Mouse (Mus musculus): ENCODE results near the gene Ly6f. TPM values are rescaled to one million over a fixed set of nuclear protein-coding genes. Genes with fewer than 3 reads are reported as not detected.

The Ly6f gene
- total and polyA plus RNA-seq, 2 experiments from 2014 or later = not detected

DNA sequence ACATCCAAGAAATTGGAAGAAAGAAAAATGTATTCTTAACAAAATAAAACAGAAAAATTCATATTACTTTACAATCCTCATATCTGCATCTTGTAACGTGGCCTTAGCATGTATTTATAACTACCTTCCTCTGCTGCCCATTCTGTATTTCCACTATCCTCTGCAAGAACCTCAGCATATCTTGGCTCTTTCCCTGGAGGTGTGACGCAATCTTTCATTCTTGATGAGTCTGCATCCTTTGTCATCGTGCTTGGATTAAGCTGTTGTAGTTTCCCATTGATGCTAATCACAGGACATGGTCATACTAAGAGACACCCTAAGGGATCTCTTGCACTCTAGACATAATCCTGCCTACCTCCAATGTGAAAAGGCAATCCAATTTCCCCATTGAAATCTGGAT, 50.4 kb downstream of the Ly6f start:
- no peak for DNase-seq (ENCODE audit: low spot score)
- Histone ChIP-seq H3K4me2 (ENCODE audit: low read depth, low read length) (no peak overlapping the region), H3K4me1 (ENCODE audit: insufficient read depth, low read length) (no peaks in the 10 kb centered on the region), H3K9me3 (ENCODE audit: low read length) (0 out of 2 replicates have a peak, but pooled peaks cover 6% of the 10 kb centered on the region), H3K27me3 (ENCODE audit: insufficient read depth, low read length) (no peaks in the 10 kb centered on the region), H3K27ac (no peak overlapping the region), H3K4me3 (ENCODE audit: low read length) (no peak overlapping the region), H3K36me3 (ENCODE audit: insufficient read depth, low read length) (no peaks in the 10 kb centered on the region), H3K9ac (replicated peaks; ENCODE audit: low read length) (no peak overlapping the region)
- TF ChIP-seq CTCF (IDR thresholded peaks at IDR 0.05; ENCODE audit: low read depth) = no peak
- 87% methylated on average over 3 of the region's 3 CpGs for WGBS
- ATAC-seq = no peak

- no peak overlapping the region for H3K4me3 ChIP-seq (ENCODE audit: low read length)
- no peaks in the 10 kb centered on the region for H3K27me3 ChIP-seq (ENCODE audit: insufficient read depth, low read length)
- H3K36me3 ChIP-seq (ENCODE audit: insufficient read depth, low read length) = no peaks in the 10 kb centered on the region
- H3K9me3 ChIP-seq (ENCODE audit: low read length) = 0 out of 2 replicates have a peak, but pooled peaks cover 6% of the 10 kb centered on the region
- DNase-seq (ENCODE audit: low spot score) (no peak), ATAC-seq (no peak)
- no peak for TF ChIP-seq CTCF (IDR thresholded peaks at IDR 0.05; ENCODE audit: low read depth)
- H3K9ac ChIP-seq (replicated peaks; ENCODE audit: low read length) = no peak overlapping the region
- no peak overlapping the region for H3K27ac ChIP-seq
- no peak overlapping the region for H3K4me2 ChIP-seq (ENCODE audit: low read depth, low read length)
- H3K4me1 ChIP-seq (ENCODE audit: insufficient read depth, low read length) = no peaks in the 10 kb centered on the region
- WGBS = 88% methylated on average over 3 of the region's 3 CpGs
These were observed 51.9 kb downstream of the Ly6f start for GRCm38 (mm10) chr15:75320104-75320503.

Other genes starting within 250 kb of the Ly6f start
- gene Ly6c1, start 219.6 kb upstream of the Ly6f start, total RNA-seq (2014; rRNA removed) = 29.6 and 30.8 TPM in 2 replicates
- 34.0 and 35.3 TPM in 2 replicates for gene Ly6c1, start 219.6 kb upstream of the Ly6f start, polyA plus RNA-seq (2015; fragmentation: Nextera tagmentation; extraction: Ambion mirVana)
- gene Ly6c2, start 156.5 kb upstream of the Ly6f start, total RNA-seq (2014; rRNA removed) = not detected in 2 replicates
- 0.47 and 0.60 TPM in 2 replicates for gene Ly6c2, start 156.5 kb upstream of the Ly6f start, polyA plus RNA-seq (2015; fragmentation: Nextera tagmentation; extraction: Ambion mirVana)
- not detected in 2 replicates for gene Ly6g, start 113.2 kb upstream of the Ly6f start, total RNA-seq (2014; rRNA removed)
- 0.15 TPM in 1 of 2 replicates, not detected in the other for gene Ly6g, start 113.2 kb upstream of the Ly6f start, polyA plus RNA-seq (2015; fragmentation: Nextera tagmentation; extraction: Ambion mirVana)
- not detected in 2 replicates for gene BC025446, start 52.0 kb upstream of the Ly6f start, total RNA-seq (2014; rRNA removed)
- gene BC025446, start 52.0 kb upstream of the Ly6f start, polyA plus RNA-seq (2015; fragmentation: Nextera tagmentation; extraction: Ambion mirVana) = not detected in 2 replicates

Data from hindbrain, postnatal 0 days (tissue).